Mouse (Mus musculus) adrenal gland, adult 8-10 months (tissue): ENCODE measurements around the gene Dmbt1. TPM values are rescaled to one million over a fixed set of nuclear protein-coding genes. Genes with fewer than 3 reads are reported as not detected.

Source experiments
- total RNA-seq, 4 experiments: library from RNA; stranded (reverse); gene quantifications; 2 replicates each; pipeline ENCODE4 v1.2.4; 2022

Dmbt1 gene
- total RNA-seq, 4 experiments from 2014 or later: not detected

Other genes starting within 250 kb of the Dmbt1 start
- 10 to 100 TPM; 23.5 to 45.4 (median 33.9) TPM for gene Plekha1, start 166.3 kb upstream of the Dmbt1 start, total RNA-seq
- 10 to 100 TPM; 33.0 to 88.6 (median 61.0) TPM for gene Htra1, start 95.9 kb upstream of the Dmbt1 start, total RNA-seq
- gene 4933402N03Rik, start 114.3 kb downstream of the Dmbt1 start, total RNA-seq: not detected
- gene 5430419D17Rik, start 142.3 kb downstream of the Dmbt1 start, total RNA-seq: not detected